Mouse (Mus musculus): Measurements from ENCODE around the gene Plekhg3. TPM values are rescaled to one million over a fixed set of nuclear protein-coding genes. Genes with fewer than 3 reads are reported as not detected.

The Plekhg3 gene
- total RNA-seq, 2 experiments from 2014 or later, result 11.1 to 13.7 TPM

DNA sequence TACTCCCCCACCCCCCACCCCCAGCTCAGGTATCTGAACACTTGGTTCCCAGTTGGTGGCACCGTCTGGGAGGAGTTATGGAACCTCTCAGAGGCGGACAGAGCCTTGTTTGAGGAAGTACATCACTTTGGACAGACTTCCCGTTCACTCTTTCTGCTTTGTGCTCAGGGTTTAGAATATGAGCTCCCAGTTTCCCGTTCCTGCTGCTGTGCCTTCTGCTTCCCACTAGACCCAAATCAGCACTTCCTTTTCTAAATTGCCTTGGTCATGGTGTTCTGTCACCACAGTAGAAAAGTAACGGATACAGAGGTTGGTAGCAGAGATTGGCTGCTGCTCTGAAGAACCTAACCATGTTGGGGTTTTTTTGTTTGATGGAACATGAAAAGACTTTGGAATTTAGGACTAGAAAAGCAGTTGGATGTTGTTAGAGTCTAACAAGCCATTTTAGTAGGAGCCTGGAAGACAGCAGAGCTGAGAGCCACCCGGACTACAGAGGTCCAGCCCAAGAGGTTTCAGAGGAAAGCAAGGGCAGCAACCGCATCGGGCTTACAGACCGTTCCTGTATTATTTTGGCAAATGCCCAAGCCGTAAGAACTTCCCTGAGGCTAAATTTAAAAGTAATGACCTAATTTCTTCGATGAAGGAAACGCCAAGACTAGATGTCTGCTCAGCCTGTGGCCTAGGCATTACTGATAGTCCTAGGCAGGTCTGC lies 84.3 kb downstream of the Plekhg3 start:
- peak; percentile 90 for ATAC-seq (replicated peaks; ENCODE audit: poor library complexity)

DNA sequence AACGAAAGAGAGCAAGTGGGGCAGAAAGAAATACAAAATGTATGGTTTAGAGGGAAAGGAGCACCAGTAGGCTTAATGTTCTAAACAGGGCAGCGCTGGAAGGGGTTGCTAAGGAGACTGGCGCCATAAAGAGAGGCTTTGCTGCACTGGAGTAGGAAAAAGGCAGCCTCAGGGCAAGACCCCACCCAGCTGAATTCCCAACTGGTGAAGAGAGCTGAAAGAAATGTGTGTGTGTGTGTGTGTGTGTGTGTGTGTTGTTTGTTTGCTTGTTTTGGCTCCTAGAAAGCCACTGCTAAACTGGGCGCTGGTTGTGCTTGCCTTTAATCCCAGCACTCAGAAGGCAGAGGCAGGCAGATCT lies 84.9 kb downstream of the Plekhg3 start:
- 0 out of 2 replicates have a peak, but pooled peaks have one; percentile 2 for ATAC-seq (replicated peaks; ENCODE audit: poor library complexity)

DNA sequence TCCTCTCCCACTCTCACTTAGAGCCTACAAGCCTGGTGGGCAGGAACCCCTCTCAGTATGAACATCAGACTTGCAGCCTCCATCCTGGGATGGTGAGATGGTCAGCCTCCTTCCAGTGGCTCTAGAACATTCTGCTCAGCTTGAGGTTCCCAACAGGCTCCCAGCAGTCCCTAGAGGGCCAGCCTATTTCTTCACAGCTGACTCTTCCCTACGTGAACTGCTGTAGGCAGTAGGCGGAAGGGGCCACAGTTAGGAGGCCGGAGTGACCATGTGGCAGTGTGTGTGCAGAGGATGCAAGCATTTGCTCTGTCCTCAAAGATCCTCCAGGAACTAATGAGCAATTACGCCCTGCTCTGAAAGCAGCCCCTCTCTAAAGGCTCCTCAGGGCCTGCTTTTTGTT lies 87.5 kb downstream of the Plekhg3 start:
- no peak for ATAC-seq (replicated peaks; ENCODE audit: poor library complexity)

DNA sequence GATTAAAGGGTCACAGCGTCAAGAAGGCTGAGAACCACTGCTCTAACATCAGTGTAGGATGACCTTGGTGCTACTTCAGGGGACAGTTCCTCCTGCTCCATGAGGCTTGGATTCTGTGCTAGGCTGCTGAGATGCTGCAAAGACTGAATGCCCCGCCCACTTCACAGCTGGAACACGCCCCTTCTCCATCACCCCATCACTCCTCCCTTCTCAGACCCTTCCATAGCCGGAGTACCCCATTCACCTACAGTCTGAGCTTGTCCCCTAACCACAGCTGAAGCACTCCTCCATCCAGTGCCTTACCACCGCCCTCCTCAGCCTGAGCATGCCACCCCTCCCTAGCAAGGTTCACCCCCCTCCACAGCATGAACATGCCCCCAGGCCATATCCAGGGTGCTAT lies 89.2 kb downstream of the Plekhg3 start:
- no peak for ATAC-seq (replicated peaks; ENCODE audit: poor library complexity)

DNA sequence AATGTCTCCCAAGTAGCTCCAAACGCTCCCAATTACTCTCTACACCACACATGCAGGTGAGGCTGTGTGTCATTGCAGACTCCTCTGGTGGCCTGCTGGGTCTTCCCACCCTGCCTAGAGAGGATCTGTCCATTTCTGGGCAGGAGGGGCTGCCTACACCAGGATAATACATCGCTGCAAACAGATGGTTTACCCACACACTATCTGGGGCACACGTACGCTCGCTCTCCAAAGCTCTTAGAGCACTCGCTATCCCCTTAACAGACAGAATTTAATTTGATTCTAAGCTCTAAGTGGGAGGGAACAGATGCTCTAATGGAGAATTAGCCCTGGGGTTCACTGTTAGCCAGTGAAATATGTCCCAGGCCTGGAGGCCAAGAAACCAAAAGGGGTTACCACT lies 92.7 kb downstream of the Plekhg3 start:
- no peak for ATAC-seq (replicated peaks; ENCODE audit: poor library complexity)

Other genes starting within 250 kb of the Plekhg3 start
- 0.24 and 0.35 TPM in 2 replicates for gene Akap5, start 206.0 kb upstream of the Plekhg3 start, total RNA-seq (2015)
- gene Akap5, start 206.0 kb upstream of the Plekhg3 start, total RNA-seq (2017), result 0.25 and 0.74 TPM in 2 replicates
- 31.1 and 39.7 TPM in 2 replicates for gene Zbtb25, start 161.3 kb upstream of the Plekhg3 start, total RNA-seq (2015)
- gene Zbtb25, start 161.3 kb upstream of the Plekhg3 start, total RNA-seq (2017), result 15.2 and 17.0 TPM in 2 replicates
- gene Zbtb1, start 160.6 kb upstream of the Plekhg3 start, total RNA-seq (2015), result 14.8 and 17.7 TPM in 2 replicates
- gene Zbtb1, start 160.6 kb upstream of the Plekhg3 start, total RNA-seq (2017), result 12.7 and 18.0 TPM in 2 replicates
- gene Hspa2, start 126.7 kb upstream of the Plekhg3 start, total RNA-seq (2015), result 6.9 and 8.3 TPM in 2 replicates
- 18.2 and 19.9 TPM in 2 replicates for gene Hspa2, start 126.7 kb upstream of the Plekhg3 start, total RNA-seq (2017)
- gene Ppp1r36, start 113.4 kb upstream of the Plekhg3 start, total RNA-seq (2015), result 0.39 and 0.72 TPM in 2 replicates
- 0.24 TPM in 1 of 2 replicates, not detected in the other for gene Ppp1r36, start 113.4 kb upstream of the Plekhg3 start, total RNA-seq (2017)
- gene Sptb, start 179.7 kb downstream of the Plekhg3 start, total RNA-seq (2015), result 2.2 and 2.3 TPM in 2 replicates
- 2.4 and 4.3 TPM in 2 replicates for gene Sptb, start 179.7 kb downstream of the Plekhg3 start, total RNA-seq (2017)
- 57.2 and 68.0 TPM in 2 replicates for gene Churc1, start 234.6 kb downstream of the Plekhg3 start, total RNA-seq (2015)
- gene Churc1, start 234.6 kb downstream of the Plekhg3 start, total RNA-seq (2017), result 46.1 and 48.9 TPM in 2 replicates
- gene Fntb, start 234.7 kb downstream of the Plekhg3 start, total RNA-seq (2015), result 11.9 and 12.7 TPM in 2 replicates
- 5.0 and 7.3 TPM in 2 replicates for gene Fntb, start 234.7 kb downstream of the Plekhg3 start, total RNA-seq (2017)